Mouse (Mus musculus) cortical plate, adult 2 months (tissue): ENCODE data around the gene Rasal3. TPM values are rescaled to one million over a fixed set of nuclear protein-coding genes. Genes with fewer than 3 reads are reported as not detected.

Source experiments
- H3K27ac ChIP-seq: fragments of 200-500 bp; 2 replicates; pipeline ENCODE4 v1.5.1; 2012; ENCODE audit warnings: low read length, control low read depth, inconsistent platforms; ENCODE audit not compliant: insufficient read depth
- H3K4me1 ChIP-seq: fragments of 200-500 bp; 2 replicates; pipeline ENCODE4 v1.6.1; 2011; ENCODE audit warnings: low read length; ENCODE audit not compliant: control insufficient read depth, insufficient read depth
- H3K4me3 ChIP-seq: fragments of 200-500 bp; 2 replicates; pipeline ENCODE4 v1.5.1; 2011; ENCODE audit warnings: mild to moderate bottlenecking, low read length, control low read depth; ENCODE audit not compliant: insufficient read depth
- CTCF ChIP-seq: fragments of 200-500 bp; IDR thresholded peaks from 2 replicates; pipeline ENCODE4 v1.5.1; 2011; ENCODE audit warnings: mild to moderate bottlenecking, control low read depth, low read length; ENCODE audit not compliant: insufficient read depth; ENCODE audit errors: extremely low read depth
- POLR2A ChIP-seq: fragments of 200-500 bp; IDR thresholded peaks from 2 replicates; pipeline ENCODE4 v1.6.1; 2011; ENCODE audit warnings: mild to moderate bottlenecking, low read length, control low read depth; ENCODE audit not compliant: insufficient read depth; ENCODE audit errors: extremely low read depth
- polyA plus RNA-seq: library from polyadenylated mRNA; depleted of rRNA; stranded (reverse); fragments of >200 nt; gene quantifications from 2 replicates; pipeline ENCODE4 v1.2.3, GENCODE M21; 2012; rRNA removed

Gene Rasal3
- polyA plus RNA-seq: 4.8 and 5.3 TPM in 2 replicates

- TF ChIP-seq POLR2A (no peak), CTCF (no peak)
- Histone ChIP-seq H3K4me3 (0 out of 2 replicates have a peak within 1 kb of the TSS, but pooled peaks have one; percentile 10), H3K27ac (peak within 1 kb of the TSS; percentile 35; the same call in 1 of the 2 replicates), H3K4me1 (no peaks in the 10 kb centered on the region)
These were observed at the start of gene Rasal3 for GRCm38 (mm10) chr17:32403417-32403816. Gene Rasal3 (minus strand): TSS chr17:32403583.

GRCm38 (mm10) chr17:32452482-32452881, 49.1 kb upstream of the Rasal3 start, which contains the start of gene Cyp4f39:
Gene Cyp4f39 (plus strand): TSS chr17:32452723.
- Histone ChIP-seq H3K4me3 (no peak within 1 kb of the TSS), H3K4me1 (no peaks in the 10 kb centered on the region), H3K27ac (no peak within 1 kb of the TSS)
- TF ChIP-seq CTCF: no peak
- TF ChIP-seq POLR2A: no peak

- TF ChIP-seq POLR2A (no peak), CTCF (no peak)
- no peaks in the 10 kb centered on the region for H3K4me1 ChIP-seq
- H3K27ac ChIP-seq: no peak overlapping the region
- no peak overlapping the region for H3K4me3 ChIP-seq
These were observed 47.6 kb upstream of the Rasal3 start for GRCm38 (mm10) chr17:32450844-32451537.

DNA sequence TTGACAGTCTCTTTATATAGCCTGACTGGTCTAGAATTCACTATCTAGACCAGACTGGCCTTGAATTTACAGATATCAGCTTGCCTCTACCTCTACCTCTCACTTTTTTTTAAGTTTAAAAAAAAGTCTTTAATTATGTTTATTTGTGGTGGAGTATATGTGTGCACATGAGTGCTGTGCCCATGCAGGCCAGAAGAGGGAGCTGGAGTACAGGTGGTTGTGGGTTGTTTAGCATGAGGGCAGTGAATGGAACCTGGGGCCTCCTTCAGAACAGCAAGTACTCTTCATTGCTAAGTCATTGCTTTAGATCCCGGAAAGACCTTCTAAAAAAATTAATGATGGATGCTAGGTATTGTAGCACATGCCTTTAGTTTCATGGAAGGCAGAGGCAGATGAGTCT, 45.7 kb upstream of the Rasal3 start:
- Histone ChIP-seq H3K27ac (no peak overlapping the region), H3K4me3 (no peak overlapping the region), H3K4me1 (no peaks in the 10 kb centered on the region)
- TF ChIP-seq CTCF: no peak
- TF ChIP-seq POLR2A: no peak

DNA sequence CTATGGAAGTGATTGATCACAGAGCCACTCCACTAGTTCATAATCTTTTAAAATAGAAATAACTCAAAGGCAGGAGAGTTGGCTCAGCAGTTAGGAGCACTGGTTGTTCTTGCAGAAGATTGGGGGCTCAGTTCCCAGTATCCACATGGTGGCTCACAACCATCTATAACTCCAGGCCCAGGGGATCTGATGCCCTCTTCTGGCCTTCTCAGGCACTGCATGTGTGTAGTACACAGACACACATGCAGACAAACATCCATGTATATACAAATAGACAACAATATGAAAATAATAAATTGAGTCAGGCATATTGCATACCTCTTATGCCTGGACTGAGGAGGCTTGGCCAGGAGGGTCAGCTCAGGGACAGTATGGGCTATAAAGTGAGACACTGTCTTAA, 43.8 kb upstream of the Rasal3 start:
- H3K4me3 ChIP-seq: no peak overlapping the region
- H3K27ac ChIP-seq: no peak overlapping the region
- H3K4me1 ChIP-seq: no peaks in the 10 kb centered on the region
- no peak for TF ChIP-seq CTCF
- no peak for TF ChIP-seq POLR2A

GRCm38 (mm10) chr17:32445016-32445415, 41.6 kb upstream of the Rasal3 start:
- no peak overlapping the region for H3K4me3 ChIP-seq
- no peak for TF ChIP-seq CTCF
- TF ChIP-seq POLR2A: no peak
- H3K27ac ChIP-seq: no peak overlapping the region
- no peaks in the 10 kb centered on the region for H3K4me1 ChIP-seq

- TF ChIP-seq POLR2A: no peak
- no peaks in the 10 kb centered on the region for H3K4me1 ChIP-seq
- H3K27ac ChIP-seq: no peak overlapping the region
- no peak overlapping the region for H3K4me3 ChIP-seq
These were observed 39.9 kb upstream of the Rasal3 start for GRCm38 (mm10) chr17:32443245-32443644.

GRCm38 (mm10) chr17:32437106-32437505, 33.7 kb upstream of the Rasal3 start:
- no peaks in the 10 kb centered on the region for H3K4me1 ChIP-seq
- TF ChIP-seq POLR2A (no peak), CTCF (no peak)
- H3K4me3 ChIP-seq: no peak overlapping the region
- H3K27ac ChIP-seq: no peak overlapping the region

GRCm38 (mm10) chr17:32435151-32435550, 31.8 kb upstream of the Rasal3 start:
- no peak for TF ChIP-seq POLR2A
- no peak for TF ChIP-seq CTCF
- H3K4me1 ChIP-seq: no peaks in the 10 kb centered on the region
- no peak overlapping the region for H3K4me3 ChIP-seq
- no peak overlapping the region for H3K27ac ChIP-seq

- Histone ChIP-seq H3K4me3 (no peak overlapping the region), H3K4me1 (no peaks in the 10 kb centered on the region), H3K27ac (no peak overlapping the region)
- TF ChIP-seq CTCF: no peak
- no peak for TF ChIP-seq POLR2A
These were observed 30.9 kb upstream of the Rasal3 start for GRCm38 (mm10) chr17:32434324-32434723.

GRCm38 (mm10) chr17:32431972-32432371, 28.6 kb upstream of the Rasal3 start:
- Histone ChIP-seq H3K27ac (no peak overlapping the region), H3K4me1 (no peaks in the 10 kb centered on the region), H3K4me3 (no peak overlapping the region)
- TF ChIP-seq POLR2A (no peak), CTCF (peak; percentile 34; the same call in 1 of the 2 replicates)

- no peak for TF ChIP-seq CTCF
- no peak for TF ChIP-seq POLR2A
- H3K4me3 ChIP-seq: no peak overlapping the region
- no peaks in the 10 kb centered on the region for H3K4me1 ChIP-seq
- no peak overlapping the region for H3K27ac ChIP-seq
These were observed 23.2 kb upstream of the Rasal3 start for GRCm38 (mm10) chr17:32426610-32427009.
